Mouse (Mus musculus) splenic B cell, adult 2 months (primary cell): ENCODE measurements at regions not wholly inside any gene's neighbourhood (a gene's known extent, or its start where the extent isn't known, plus 50 kb on each side); places are given as distances from the start of the nearest gene placed in this dataset.

Experiments
- DNase-seq: peaks from one replicate; pipeline ENCODE4 v3.0.0-alpha.2; 2011; ENCODE audit warnings: low read depth, low spot score
- H3K27me3 ChIP-seq: 2 replicates; pipeline ENCODE4 v1.6.1; 2012; ENCODE audit warnings: mild to moderate bottlenecking, low read length, moderate library complexity, mixed read lengths; ENCODE audit not compliant: control insufficient read depth, poor library complexity, insufficient read depth, severe bottlenecking
- H3K36me3 ChIP-seq: 2 replicates; pipeline ENCODE4 v1.6.1; 2012; ENCODE audit warnings: mild to moderate bottlenecking, low read length, moderate library complexity, mixed read lengths; ENCODE audit not compliant: control insufficient read depth, poor library complexity, insufficient read depth, severe bottlenecking

DNA sequence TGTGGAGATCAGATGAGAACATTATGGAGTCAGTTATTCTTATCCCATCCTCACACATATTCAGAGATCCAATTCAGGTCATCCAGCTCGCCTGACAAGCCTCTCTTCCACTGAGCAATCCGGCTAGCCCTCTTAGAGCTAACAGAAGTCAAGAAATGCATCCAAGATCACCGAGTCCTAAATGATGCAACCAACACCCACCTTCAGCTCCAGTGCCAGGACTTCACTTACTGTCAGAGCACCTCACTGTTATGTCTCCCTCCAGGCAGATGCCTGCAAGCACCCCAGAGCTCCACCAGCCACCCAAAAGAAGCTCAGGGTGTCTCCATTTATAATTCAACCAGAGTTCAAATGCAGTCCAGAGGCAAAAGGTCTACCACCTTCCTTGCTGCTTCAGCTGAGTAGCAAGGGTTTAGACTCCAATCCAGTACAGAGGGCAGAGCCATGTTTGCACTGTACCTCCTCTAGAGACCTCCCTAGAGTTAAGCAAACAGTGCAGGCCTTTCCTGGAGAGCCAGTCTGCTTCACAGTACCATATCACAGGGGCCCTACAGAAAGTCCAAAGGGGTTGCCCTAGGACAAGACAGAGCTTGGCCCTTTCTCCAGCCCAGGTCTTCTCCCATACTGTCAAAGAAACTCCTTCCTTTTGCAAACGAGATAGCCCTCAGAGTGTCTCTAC, 106.3 kb downstream of the Gm10604 start:
- Histone ChIP-seq H3K27me3 (no peaks in the 10 kb centered on the region), H3K36me3 (no peaks in the 10 kb centered on the region)
- DNase-seq = no peak

- no peaks in the 10 kb centered on the region for H3K27me3 ChIP-seq
- no peak for DNase-seq
- no peaks in the 10 kb centered on the region for H3K36me3 ChIP-seq
Measured at GRCm38 (mm10) chr4:11872036-11872435, 109.0 kb downstream of the Gm10604 start.

DNA sequence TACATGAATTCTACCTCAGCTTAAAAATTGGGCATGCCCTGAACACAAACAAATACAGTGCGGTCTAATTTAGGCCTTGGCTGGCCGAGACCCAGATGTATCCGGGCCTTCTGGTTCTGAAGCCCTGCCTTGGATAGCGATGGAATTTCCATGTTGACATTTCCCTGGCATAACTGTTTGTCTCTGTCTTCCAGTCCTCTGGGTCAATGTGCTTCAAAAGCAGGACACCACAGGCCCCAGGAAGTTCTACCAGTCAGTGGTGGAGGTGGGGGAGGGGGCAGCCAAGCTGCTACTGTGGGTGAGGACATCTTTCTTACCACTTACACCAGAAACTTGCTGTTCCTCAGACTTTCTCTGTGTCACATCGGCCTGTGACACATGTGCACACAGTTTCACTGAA, 111.3 kb downstream of the Gm10604 start:
- DNase-seq = no peak
- Histone ChIP-seq H3K36me3 (no peaks in the 10 kb centered on the region), H3K27me3 (no peaks in the 10 kb centered on the region)

DNA sequence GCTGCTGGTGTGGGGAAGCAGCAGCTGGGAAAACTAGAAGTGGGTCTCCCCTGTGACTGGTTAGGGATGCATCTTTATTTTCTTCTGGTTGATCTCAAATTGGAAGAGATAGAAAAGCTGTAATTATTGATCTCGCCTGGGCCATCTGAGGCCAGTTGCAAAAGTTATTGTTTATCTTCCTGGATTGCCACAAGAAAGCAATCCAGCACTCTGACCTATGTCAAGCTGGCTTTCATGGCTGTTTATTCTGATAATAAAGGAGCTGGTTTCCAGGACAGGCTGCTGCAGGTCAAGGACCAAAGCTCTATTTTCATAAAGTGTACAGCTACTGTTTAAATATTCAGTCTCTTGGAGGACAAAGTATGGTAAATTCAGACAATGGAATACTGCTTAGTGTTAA, 112.5 kb downstream of the Gm10604 start:
- Histone ChIP-seq H3K27me3 (no peaks in the 10 kb centered on the region), H3K36me3 (no peaks in the 10 kb centered on the region)
- no peak for DNase-seq
